Mouse (Mus musculus): Measurements from ENCODE around the gene Prdx6.
"Not testable (repeated sequence)": the region's sequence is repeated elsewhere in the genome, so short reads cannot be mapped to it uniquely, and the experiment has no call there.

Prdx6 gene

GRCm38 (mm10) chr1:161250031-161250603 lies 902 bp downstream of the Prdx6 start:
- DNase-seq = peak; percentile 49 to 68

- peak in 1 of 2 experiments; percentile 16 for DNase-seq
Measured at GRCm38 (mm10) chr1:161249442-161249841, 1.6 kb downstream of the Prdx6 start.

- no peak for DNase-seq
Measured at GRCm38 (mm10) chr1:161248685-161249084, 2.3 kb downstream of the Prdx6 start.

- peak in 1 of 2 experiments; percentile 27 for DNase-seq
Measured at GRCm38 (mm10) chr1:161247643-161248580, 3.1 kb downstream of the Prdx6 start.

GRCm38 (mm10) chr1:161247176-161247575 lies 3.8 kb downstream of the Prdx6 start:
- DNase-seq = no peak

GRCm38 (mm10) chr1:161237750-161238149 lies 13.3 kb downstream of the Prdx6 start:
- DNase-seq = no peak

GRCm38 (mm10) chr1:161237339-161237738 lies 13.7 kb downstream of the Prdx6 start:
- no peak for DNase-seq

GRCm38 (mm10) chr1:161233226-161233839 lies 17.7 kb downstream of the Prdx6 start:
- DNase-seq = peak; percentile 29 to 49

- no peak for DNase-seq
Measured at GRCm38 (mm10) chr1:161232181-161232580, 18.8 kb downstream of the Prdx6 start.

GRCm38 (mm10) chr1:161224837-161225236 lies 26.2 kb downstream of the Prdx6 start:
- peak; percentile 17 to 31 for DNase-seq

- no peak for DNase-seq
Measured at GRCm38 (mm10) chr1:161219816-161220215, 31.2 kb downstream of the Prdx6 start.

- peak in 1 of 2 experiments; percentile 8 for DNase-seq
Measured at GRCm38 (mm10) chr1:161214465-161214864, 36.6 kb downstream of the Prdx6 start.

- no peak for DNase-seq
Measured at GRCm38 (mm10) chr1:161199856-161200255, 51.2 kb downstream of the Prdx6 start.

- DNase-seq = not testable (repeated sequence)
Measured at GRCm38 (mm10) chr1:161196364-161196763, 54.7 kb downstream of the Prdx6 start.

- DNase-seq = peak; percentile 85 to 89
Measured at GRCm38 (mm10) chr1:161195541-161196351, 55.3 kb downstream of the Prdx6 start.

GRCm38 (mm10) chr1:161190253-161190910 lies 60.6 kb downstream of the Prdx6 start:
- no peak for DNase-seq

All from kidney, postnatal 4 days (tissue).